Mouse (Mus musculus) gastrocnemius, postnatal 4 days (tissue): ENCODE measurements at regions not wholly inside any gene's neighbourhood (a gene's known extent, or its start where the extent isn't known, plus 50 kb on each side); places are given as distances from the start of the nearest gene placed in this dataset.
A peak's percentile ranks its signal among the peaks of the same experiment; 100 is the strongest.
"Not testable (repeated sequence)": the region's sequence is repeated elsewhere in the genome, so short reads cannot be mapped to it uniquely, and the experiment has no call there.

ENCODE experiments used
- DNase-seq, 2 experiments: peaks; one replicate each; pipeline ENCODE4 v3.0.0; 2021 to 2022; ENCODE audit warnings: low spot score in 2 of 2, mixed read lengths in 2 of 2

DNA sequence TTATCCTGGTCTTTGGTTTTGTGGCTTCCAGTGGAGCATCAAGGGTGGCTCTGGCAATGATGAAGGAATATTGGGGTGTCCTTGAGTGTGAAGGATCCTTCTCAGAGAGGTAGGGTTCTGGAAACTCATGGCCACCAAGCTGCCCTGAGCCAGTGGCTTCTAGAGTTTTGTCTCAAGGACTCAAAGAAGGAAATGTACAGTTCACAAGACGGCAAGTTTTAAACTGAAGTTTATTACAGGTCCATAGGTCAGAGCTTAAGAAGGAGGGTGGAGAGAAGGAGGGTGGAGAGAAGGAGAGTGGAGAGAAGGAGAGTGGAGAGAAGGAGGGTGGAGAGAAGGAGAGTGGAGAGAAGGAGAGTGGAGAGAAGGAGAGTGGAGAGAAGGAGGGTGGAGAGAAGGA, 178.0 kb downstream of the Wdr11 start:
- DNase-seq = not testable (repeated sequence)

DNA sequence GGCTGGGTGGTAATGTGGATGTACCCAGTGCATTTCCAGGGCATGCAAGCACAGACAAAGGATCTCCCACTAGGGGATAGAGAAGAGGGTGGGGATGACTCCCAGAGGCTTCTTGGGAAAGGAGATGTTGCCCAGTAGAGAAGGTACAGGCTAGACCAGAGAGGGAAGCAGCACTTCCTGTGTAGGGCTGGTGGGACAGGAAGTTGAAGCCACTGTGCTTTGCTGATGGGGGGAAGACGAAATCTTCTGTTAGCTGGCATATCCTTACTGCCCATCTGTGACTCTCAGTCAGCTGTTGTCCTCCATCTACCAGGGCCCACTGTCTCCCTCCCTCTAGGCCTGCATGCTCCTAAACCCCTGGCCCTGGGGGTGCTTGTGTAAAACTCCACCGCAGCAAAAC, 180.2 kb downstream of the Wdr11 start:
- DNase-seq = no peak

GRCm38 (mm10) chr7:129772540-129773331, 181.1 kb downstream of the Wdr11 start:
- no peak for DNase-seq

- no peak for DNase-seq
Measured at GRCm38 (mm10) chr7:129774261-129774861, 182.7 kb downstream of the Wdr11 start.

DNA sequence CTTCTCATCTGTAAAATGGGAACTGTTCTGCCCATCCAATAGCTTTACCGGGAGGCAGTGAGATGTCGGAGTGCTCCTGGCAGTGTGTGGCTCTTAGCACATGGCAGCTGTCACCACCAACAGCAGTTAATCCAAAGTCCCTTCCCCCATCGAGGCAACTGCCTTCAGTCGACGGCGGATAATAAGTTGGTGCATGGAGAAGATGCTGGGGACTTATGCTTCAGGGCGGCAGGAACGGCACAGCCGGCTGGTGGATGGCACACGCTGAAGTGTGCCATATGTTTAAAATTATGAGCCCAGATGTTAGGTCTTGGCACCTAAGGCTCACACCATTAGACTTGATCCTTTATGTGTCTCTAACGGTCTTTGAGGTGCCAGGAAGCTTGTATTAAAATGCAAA, 183.5 kb downstream of the Wdr11 start:
- no peak for DNase-seq

- DNase-seq = no peak
Measured at GRCm38 (mm10) chr7:129778842-129779421, 187.3 kb downstream of the Wdr11 start.

- no peak for DNase-seq
Measured at GRCm38 (mm10) chr7:129779939-129780338, 188.3 kb downstream of the Wdr11 start.

DNA sequence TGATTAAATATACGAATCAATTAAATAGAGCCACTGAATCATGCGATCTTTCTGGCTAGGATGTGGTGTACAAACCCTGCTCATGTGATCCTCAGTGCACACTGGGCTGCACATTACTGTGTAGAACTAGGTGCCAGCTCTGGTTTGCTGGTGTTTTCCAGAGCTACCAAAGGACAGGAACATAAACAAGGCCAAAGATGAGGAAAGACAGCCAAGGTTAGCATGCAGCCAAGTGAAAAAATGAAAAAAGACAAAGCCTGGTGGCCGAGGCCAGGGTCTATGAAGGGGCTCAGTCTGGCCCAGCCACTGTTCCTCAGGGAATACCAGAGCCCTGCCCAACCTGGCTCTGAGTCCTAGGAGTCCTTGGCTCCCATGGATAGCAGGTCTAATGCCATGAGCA, 190.1 kb downstream of the Wdr11 start:
- DNase-seq = no peak

GRCm38 (mm10) chr7:129784966-129785365, 193.3 kb downstream of the Wdr11 start:
- DNase-seq = no peak

- no peak for DNase-seq
Measured at GRCm38 (mm10) chr7:129787011-129787410, 195.3 kb downstream of the Wdr11 start.

GRCm38 (mm10) chr7:129787736-129788135, 196.1 kb downstream of the Wdr11 start:
- DNase-seq = no peak

GRCm38 (mm10) chr7:129789461-129789860, 197.8 kb downstream of the Wdr11 start:
- DNase-seq = no peak

DNA sequence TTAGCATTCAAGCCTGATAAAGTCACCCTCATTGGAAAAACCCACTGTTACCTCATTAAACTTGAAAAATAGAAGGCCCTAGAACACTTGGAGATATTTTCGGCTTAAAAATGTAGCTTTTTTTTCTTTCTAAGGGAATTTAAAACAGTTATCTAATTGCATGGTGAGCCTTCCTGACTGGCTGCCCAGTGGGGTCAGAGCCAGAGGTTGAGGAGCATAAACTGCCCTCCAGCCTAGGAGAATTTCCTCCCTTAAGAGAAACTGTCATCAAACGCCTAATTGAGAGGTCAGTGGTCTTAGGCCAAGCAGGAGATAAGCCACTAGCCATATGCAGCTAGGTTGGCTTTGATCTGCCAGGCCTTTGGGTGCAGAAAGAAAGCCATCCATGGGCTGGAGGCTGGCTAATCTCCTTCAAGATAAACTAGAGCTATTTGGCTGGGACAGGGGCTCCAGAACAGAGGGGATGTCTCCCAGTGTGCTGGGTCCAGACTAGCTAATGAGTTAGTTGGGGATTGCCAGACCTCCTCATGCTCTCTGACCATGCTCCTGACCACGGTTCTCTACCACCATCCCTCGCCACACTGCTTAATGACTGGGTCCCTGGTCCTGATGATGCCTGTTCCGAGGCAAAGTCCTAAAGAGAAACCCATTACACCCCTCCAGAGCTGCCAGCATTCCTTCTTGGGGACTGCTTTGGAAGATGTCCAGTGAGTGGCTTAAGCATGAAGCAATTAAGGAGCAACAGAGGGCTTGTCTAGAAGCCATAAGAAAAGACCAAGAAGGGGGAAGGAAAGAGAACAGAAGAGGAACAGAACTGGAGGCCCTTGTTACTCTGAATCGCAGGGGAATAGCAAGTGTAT, 199.2 kb downstream of the Wdr11 start:
- DNase-seq = no peak

GRCm38 (mm10) chr7:129791450-129791820, 199.8 kb downstream of the Wdr11 start:
- DNase-seq = peak in 1 of 2 experiments; percentile 25

DNA sequence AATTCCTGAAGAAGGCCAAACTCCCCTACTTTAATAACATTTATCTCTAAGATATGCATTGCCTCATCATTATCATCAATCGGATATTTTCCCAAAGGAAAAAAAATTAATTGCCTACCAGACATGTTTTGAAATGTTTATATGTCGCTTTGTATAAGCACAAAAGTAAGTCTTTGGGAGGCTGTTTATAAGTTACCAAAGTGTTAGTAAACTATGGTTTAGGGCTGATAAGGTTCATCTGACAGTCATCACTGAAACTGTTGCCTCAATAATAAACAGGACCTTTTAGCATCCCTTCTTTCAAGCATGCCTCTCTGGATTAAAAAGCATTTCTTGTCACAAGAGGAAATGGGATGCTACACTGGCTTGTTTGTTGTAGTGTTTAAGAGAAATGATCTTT, 202.1 kb downstream of the Wdr11 start:
- no peak for DNase-seq

DNA sequence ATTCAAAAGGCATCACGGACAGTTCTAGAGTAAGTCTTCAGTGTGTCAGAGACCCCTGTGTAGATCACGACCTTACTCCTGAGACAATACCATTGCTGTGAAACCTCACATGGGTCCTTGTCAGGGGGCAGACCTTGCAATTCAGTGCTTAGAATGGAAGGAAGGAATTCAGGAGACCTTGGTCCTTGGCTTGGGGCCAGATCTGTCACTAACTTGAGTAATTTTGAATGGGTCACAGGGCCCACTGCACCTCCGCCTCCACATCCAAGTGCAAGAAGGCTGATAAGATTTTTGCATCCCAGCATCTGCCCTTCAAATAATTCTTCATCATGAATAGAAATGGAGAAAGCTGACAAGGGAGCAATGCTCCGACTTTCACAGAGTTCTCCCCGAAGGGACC, 202.6 kb downstream of the Wdr11 start:
- DNase-seq = no peak

GRCm38 (mm10) chr7:129798525-129798924, 206.9 kb downstream of the Wdr11 start:
- DNase-seq = no peak

DNA sequence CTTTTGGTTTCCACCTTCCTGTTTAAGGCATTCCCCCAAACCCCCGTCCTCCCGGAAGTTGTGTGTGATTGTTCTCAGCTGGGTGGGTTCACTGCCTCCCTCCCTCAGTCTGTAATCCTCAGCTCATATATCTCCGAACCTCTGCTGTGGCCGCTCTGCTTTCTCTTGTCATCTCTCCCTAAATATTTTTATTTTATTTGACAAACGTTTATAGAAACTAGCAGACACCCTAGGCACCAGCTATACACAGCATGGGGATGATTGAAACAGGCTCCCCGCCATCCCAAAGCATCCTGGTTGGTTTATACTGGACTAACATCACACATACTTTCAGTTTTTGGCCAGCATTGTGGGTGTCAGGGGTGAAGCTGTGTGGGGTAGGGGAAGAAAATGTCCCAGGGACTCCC, 208.8 kb downstream of the Wdr11 start:
- no peak for DNase-seq

DNA sequence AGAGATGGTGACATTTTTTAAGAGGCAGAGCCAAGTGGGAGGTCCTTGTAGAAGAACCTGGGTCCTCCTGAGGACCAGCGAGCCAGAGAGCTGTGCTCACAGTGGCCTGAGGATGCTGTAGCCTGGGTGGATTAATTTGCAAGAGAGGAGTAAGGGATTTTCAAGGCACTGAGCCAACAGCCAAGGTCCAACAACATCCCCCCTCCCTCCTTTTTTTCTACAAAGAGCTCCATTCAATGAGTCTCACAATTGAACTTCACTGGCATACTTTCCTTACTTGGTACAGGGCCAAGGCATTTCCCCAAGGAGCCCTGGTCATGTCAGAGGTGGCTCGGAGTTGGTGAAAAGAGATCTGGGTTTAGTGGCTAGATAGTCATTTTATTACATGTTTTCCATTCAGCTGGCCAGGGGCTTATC, 209.8 kb downstream of the Wdr11 start:
- DNase-seq = peak in 1 of 2 experiments; percentile 14

DNA sequence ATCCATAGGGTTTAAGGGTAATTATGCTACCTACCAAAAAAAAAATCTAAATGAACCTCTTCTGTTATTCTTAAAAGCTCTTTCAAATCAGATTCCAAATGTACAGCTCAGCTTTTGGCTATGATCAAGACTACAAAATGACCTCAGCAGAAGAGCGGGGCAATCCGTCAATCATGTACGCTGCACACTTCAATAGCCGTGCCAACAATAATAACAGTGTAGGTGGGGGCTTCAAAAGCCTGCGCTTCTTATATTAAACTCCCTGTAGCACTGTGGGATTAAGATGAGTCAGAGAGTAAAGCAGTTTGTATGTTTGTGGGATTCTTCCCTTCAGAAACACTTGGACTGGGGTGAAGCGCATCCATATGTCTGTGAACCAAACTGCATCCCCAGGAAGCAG, 210.5 kb downstream of the Wdr11 start:
- no peak for DNase-seq

DNA sequence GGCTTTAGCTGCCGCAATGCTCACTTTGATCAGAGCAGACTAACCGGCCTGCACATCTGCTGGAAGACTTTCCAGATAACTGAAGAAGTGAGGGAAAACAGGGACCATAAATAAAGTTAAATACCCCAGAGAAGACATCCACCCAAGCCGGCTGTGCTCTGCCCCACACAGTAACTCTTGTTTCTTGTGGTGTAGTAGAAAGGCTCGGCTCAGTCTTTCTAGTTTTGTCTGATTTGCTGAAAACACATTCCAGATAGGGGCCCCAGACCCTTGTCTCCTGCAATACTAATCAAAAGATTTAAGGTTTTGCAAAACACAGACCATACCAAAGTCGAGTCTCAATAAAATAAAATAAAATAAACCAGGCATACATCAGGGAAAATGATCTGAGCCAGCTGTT, 213.7 kb downstream of the Wdr11 start:
- DNase-seq = no peak

GRCm38 (mm10) chr7:129810141-129810540, 218.5 kb downstream of the Wdr11 start:
- no peak for DNase-seq
